Mouse (Mus musculus): ENCODE results near the gene Tmem189.

Gene Tmem189

DNA sequence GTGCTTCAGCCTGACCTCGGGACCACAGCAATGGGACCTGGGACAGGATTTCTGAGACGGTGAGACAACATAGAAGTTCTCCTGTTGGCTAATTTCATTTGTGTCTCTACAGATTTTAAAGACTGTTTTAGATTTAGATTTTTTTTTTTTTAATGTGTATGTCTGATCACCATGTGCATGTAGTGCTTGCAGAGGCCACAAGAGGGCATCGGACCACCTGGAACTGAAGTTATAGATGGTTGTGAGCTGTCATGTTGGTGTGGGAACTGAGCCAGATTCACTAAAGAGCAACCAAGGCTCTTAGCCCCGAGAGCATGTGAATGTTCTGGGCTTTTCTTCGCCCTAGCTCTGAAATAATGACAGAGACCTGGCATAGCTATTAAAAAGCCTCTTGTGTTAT, 9.0 kb downstream of the Tmem189 start:
- DNase-seq (ENCODE audit: low spot score), result no peak

- DNase-seq (ENCODE audit: low spot score), result no peak
Observed at GRCm38 (mm10) chr2:167679902-167680430, 9.7 kb downstream of the Tmem189 start.

DNA sequence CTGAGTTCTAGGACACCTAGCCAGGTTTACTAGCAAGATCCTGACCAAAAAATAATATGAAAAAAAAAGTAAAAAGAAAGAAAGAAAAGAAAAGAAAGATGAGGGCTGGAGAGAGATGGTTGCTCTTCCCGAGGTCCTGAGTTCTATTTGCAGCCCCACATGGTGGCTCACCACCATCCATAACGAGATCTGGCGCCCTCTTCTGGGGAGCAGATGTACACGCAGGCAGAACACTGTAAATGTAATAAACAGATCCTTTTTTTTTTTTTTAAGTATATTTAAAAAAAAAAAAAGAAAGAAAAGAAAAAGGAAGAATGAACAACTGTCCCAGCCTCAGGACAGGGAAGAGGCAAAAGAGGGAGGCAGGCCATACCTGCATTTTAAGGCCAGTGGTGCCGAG, 11.0 kb downstream of the Tmem189 start:
- DNase-seq (ENCODE audit: low spot score), result no peak

DNA sequence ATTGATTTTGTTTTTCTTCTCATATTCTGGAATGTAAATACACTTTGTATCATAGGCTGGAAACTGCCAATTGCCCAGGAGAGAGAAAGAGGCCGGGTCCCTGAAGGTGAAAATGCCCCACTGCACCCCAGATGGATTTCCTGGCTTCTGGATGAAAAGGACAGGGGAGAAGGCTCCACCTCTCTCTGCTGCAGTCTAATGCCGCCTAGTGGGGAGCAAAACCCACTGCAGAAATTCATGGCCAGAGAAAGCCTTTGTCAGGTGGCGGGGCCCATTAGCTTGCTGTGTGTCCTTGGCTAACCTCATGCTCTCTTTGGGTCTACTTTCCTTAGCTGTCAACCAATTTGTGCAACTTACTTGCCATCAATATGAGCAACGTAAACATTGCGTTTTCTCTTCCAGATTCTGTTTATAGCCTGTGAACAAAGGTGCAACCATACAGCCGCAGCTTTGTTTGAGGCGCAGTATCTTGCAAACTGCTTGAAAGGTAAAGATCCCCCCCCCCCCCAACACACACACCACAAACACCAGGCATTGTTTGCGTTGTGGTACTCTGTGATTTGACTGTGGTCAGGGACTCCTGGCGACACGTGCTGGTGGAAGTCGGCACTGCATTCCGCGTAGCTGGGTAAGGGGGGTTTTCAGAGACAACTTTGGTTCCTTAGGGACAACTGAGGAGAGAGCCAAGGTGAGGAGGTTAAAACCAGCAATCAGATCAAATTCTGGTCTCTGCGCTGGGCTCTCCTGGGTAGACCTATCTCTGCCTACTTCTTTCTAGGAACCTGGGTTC, 14.3 kb downstream of the Tmem189 start:
- no peak for DNase-seq (ENCODE audit: low spot score)

DNA sequence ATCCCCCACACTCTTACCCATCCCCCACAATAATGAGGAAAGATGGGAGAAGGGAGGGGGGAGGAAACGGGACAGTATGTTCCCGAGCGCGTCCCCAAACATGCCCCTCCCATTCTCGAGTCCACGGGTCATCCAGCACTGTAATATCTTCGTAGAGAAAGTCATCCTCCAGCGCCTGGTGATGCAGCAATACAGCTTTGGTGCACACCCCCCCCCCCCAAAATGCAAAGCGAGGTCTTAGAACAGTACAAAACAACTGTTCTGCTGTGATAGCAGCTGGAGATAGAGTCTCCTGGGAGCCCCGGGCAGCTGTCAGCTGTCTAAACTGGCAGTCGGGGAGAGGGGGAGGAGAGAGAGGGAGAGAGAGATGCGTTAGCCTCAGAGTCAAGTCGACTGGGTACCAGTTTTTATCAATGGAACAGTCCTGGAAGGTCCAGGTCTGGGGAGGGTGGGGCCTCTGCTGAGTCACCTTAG, 17.4 kb downstream of the Tmem189 start:
- no peak for DNase-seq (ENCODE audit: low spot score)

DNA sequence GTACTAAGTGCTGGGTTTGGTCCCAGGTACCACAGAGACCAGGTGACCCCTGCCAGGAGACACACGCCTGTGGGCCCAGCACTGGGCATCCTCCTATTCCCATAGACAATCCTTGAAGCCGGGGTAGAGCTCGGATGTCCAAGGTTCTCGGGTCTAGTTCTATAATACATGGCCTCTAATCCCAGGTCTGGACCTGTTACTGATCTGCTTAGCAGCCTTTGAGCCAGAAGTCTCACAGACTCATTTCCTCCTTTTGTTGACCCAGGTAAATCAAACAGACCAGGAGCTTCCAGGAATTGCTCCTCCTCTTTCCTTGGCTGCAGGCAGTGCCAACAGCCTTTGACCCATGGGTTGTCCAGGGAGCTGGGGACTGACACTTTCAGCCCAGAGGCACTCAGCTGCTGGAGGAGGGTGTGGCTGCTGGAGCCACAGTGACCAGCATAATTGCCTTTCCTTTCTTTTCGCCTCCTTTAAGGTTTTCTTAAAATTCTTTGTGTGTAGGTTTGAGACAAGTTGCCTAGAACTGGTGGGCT, 18.5 kb downstream of the Tmem189 start:
- DNase-seq (ENCODE audit: low spot score), result no peak

- no peak for DNase-seq (ENCODE audit: low spot score)
Observed at GRCm38 (mm10) chr2:167669398-167669797, 20.2 kb downstream of the Tmem189 start.

DNA sequence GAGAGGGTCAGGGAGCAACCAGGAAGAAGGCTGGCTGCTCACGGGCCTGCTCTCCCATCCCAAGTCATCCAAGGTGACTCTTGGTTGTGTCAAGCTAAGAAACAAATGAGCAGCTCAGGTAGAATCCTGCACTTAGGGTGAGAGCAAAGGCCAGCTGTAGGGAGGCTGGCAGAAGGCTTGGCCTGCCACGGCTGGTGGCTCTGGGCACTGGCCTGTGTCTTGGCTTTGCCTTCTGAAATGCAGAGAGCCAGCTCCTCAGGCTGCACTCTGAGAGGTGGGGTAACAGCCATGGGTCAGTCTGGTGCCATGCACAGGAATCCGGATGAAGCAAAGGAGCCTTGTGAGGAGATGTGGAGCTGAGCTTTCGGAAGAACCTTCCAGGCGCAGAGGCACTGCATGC, 21.2 kb downstream of the Tmem189 start:
- no peak for DNase-seq (ENCODE audit: low spot score)

- DNase-seq (ENCODE audit: low spot score), result no peak
Observed at GRCm38 (mm10) chr2:167665972-167666713, 23.5 kb downstream of the Tmem189 start.

DNA sequence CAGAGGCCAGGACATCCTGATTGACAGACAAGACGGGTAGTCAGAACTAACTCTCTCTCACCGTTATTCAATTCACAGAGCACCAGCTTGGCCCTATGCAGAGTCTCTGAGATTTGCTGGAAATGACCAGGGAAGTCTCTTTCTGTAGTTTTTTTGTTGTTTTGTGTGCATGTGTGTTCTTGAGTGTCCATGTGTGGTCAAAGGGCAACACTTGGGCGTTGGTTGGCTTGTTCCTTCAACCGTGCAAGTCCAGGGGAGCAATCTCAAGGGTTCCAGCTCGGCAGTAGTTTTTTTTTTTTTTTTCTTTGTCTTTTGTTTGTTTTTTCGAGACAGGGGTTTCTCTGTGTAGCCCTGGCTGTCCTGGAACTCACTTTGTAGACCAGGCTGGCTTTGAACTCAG, 26.9 kb downstream of the Tmem189 start:
- no peak for DNase-seq (ENCODE audit: low spot score)

DNA sequence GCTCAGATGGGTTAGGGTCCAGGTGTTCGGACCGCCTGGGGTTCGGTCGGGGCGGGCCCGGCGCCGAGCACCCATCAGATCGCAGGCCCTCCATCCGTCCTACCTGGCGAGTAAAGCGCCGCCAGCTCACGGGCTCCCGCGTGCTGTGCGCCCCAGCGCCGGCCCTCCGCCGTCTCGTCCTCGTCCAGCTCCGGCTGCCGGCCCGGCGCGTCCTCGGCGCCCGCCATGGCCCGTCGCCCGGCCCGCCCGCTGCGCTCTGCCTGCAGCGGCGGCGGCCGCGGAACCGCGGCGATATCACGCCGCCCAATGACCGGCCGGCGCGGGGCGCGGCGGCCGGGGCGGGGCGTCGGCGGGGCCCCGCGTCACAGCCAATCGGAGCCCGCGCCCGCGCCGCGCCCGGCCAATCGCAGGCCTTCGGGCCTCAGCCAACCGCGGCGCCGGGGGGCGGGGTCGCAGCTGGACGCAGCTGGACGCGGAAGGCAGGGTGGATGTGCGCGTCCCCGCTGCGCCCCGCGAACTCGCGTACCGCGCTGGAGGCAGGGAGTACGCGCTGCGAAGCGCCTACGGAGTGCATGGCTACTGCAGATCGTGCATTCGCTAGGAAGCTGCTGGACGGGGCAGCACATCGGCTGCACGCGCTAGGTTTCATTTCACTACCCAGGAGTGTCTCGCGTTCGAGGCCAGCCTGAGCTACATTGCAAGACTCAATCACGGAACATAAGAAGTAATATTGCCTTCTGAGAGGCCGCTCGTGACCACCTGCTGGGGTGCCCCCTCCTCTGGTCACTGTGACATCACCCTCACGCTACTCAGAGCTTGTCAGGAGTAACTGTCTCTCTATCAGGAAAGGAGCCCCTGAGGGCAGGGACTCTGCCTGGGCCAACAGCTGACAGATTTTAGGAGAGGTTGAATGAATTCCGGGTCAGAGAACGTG, 28.1 kb downstream of the Tmem189 start, which contains the start of gene Gm20431:
Gm20431 (minus strand) TSS at position 227 of the 934 bp plus-strand sequence.
- no peak for DNase-seq (ENCODE audit: low spot score)

GRCm38 (mm10) chr2:167660611-167660971, 29.0 kb downstream of the Tmem189 start:
- no peak for DNase-seq (ENCODE audit: low spot score)

GRCm38 (mm10) chr2:167659847-167660610, 29.6 kb downstream of the Tmem189 start:
- peak; percentile 30 for DNase-seq (ENCODE audit: low spot score)

DNA sequence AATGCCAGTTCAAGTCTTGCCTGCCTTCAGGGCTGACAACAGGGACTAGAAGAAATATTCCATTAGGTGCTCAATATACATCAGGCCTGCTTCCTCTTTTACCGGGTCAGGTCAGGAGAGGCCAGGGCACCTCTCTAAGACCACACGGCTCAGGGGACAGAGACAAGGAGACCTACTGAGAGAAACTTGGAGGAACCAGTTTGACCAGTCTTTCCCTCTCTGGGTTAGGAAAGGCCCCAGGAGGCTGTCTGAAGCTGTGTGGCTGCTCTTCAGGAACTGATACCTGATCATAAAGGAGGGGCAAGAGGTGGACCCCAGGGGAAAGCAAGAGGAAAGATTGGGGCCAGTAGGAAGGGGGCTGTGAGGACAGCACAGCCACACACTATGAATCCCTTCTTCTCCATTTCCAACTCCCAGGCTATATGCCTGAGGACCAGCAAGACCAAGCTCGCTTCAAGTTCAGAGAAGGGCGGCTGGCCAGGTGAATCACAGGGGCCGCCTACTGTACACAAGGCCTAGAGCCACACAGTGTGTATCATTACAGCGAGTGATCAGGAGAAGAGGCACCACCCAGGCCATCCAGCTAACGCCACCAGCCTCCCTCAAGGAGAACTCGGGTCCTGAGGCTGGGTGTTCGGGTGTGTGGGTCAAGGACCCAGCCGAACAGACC, 30.3 kb downstream of the Tmem189 start:
- DNase-seq (ENCODE audit: low spot score), result no peak

DNA sequence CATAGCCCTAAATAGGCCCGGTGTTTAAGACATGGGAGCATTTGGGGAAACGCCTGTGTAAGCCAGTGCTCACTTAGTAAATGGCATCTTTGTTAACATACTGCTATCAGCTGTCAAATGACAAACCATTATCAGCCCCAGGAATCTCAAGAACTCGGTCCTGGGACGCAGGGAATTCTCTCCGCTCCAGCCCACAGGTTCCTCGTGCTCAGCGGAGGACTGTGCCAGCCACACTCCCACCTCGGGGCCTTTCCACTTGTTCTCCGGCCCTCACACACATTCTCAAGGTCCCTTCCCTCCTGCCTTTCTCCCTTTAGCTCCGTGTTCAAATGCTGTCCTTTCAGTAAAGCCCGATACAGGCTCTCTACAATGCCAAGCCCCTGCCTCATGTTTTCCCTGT, 30.9 kb downstream of the Tmem189 start:
- no peak for DNase-seq (ENCODE audit: low spot score)

GRCm38 (mm10) chr2:167657973-167658372, 31.6 kb downstream of the Tmem189 start:
- DNase-seq (ENCODE audit: low spot score), result no peak

- no peak for DNase-seq (ENCODE audit: low spot score)
Observed at GRCm38 (mm10) chr2:167656629-167657478, 32.8 kb downstream of the Tmem189 start.

- DNase-seq (ENCODE audit: low spot score), result no peak
Observed at GRCm38 (mm10) chr2:167654911-167655600, 34.6 kb downstream of the Tmem189 start.

DNA sequence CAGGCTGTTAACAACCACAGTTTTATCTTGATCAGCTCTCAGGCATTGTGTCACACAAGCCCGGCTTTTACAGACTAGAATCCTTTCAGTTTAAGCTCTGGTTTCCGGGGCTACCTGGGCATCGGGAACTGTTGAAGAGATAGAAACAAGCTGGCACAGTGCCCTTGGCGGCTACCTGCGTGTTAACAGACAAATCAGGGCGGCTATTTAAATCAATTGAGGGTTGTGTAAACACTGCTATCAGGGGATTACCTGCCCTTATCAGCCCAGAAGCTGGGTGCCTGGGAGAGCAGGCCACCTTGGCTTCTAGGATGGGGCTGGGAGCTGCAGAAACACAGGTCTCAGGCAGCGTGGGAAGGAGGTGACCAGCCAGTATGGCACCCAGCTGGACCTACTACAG, 36.9 kb downstream of the Tmem189 start:
- DNase-seq (ENCODE audit: low spot score), result no peak

All from layer of hippocampus, adult 9-10 months (tissue).